Mouse (Mus musculus) testis, adult 2 months (tissue): ENCODE measurements at regions not wholly inside any gene's neighbourhood (a gene's known extent, or its start where the extent isn't known, plus 50 kb on each side); places are given as distances from the start of the nearest gene placed in this dataset.

Source experiments
- CTCF ChIP-seq: fragments of 200-500 bp; IDR thresholded peaks from 2 replicates; pipeline ENCODE4 v1.5.1; 2012; ENCODE audit warnings: low read depth, mild to moderate bottlenecking, inconsistent platforms, low read length, moderate library complexity; ENCODE audit not compliant: control insufficient read depth, insufficient read depth, insufficient replicate concordance
- POLR2A ChIP-seq: fragments of 200-500 bp; IDR thresholded peaks from 2 replicates; pipeline ENCODE4 v1.6.1; 2012; ENCODE audit warnings: low read depth, mild to moderate bottlenecking, inconsistent platforms, low read length, moderate library complexity; ENCODE audit not compliant: control insufficient read depth

GRCm38 (mm10) chr12:10079482-10079881 is 290.3 kb upstream of the Nt5c1b start:
- TF ChIP-seq POLR2A = no peak
- no peak for TF ChIP-seq CTCF
